Mouse (Mus musculus): Measurements from ENCODE around the gene Fam221b. TPM values are rescaled to one million over a fixed set of nuclear protein-coding genes. Genes with fewer than 3 reads are reported as not detected.

The Fam221b gene
- total RNA-seq (2017) = 0.44 and 0.50 TPM in 2 replicates

DNA sequence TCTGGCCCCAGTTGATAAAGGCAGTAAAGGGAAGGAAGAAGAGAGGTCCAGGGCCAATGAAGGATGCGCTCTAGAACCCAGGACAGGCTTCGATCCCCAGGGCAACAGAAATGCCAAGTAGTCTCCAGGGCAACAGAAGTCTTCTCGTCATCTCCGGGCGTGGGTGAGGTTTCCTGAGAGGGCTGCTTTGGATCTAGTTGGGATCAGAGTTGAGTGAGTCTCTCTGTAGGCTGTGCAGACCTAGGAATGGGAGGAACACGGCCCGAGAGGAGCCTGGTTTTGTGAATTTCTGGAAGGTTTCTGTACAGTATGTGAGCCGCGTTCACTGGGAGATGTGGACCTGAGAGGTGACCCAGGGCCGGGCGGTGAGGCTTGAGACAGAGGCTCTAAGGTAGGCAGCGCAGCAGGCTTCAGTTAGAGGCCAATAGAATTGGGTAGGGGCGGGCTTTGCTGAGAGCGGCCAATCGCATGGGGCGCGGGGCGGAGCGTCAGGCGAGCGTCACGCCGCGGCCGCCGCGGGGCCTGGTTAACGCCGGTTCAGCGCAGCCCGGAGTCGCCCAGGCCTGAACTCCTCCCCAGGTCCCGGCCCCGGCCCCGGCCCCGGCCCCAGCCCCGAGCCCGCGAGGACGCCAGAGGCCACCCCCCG, at the start of gene Fam221b, which contains the start of gene Tmem8b:
TSS of gene Fam221b (minus strand) at position 364 of the 646 bp plus-strand sequence.
TSS of gene Tmem8b (plus strand) at position 190 of the 646 bp plus-strand sequence.
- ATAC-seq (replicated peaks in 1 of 2; ENCODE audit: insufficient read depth in 1 of 2, low FRiP score in 2 of 2, low TSS enrichment in 1 of 2, low read depth in 1 of 2, poor library complexity in 2 of 2, severe bottlenecking in 2 of 2) = peak; percentile 88 to 97

GRCm38 (mm10) chr4:43713652-43714219, 44.8 kb upstream of the Fam221b start:
- no peak for ATAC-seq (replicated peaks in 1 of 2; ENCODE audit: insufficient read depth in 1 of 2, low FRiP score in 2 of 2, low TSS enrichment in 1 of 2, low read depth in 1 of 2, poor library complexity in 2 of 2, severe bottlenecking in 2 of 2)

DNA sequence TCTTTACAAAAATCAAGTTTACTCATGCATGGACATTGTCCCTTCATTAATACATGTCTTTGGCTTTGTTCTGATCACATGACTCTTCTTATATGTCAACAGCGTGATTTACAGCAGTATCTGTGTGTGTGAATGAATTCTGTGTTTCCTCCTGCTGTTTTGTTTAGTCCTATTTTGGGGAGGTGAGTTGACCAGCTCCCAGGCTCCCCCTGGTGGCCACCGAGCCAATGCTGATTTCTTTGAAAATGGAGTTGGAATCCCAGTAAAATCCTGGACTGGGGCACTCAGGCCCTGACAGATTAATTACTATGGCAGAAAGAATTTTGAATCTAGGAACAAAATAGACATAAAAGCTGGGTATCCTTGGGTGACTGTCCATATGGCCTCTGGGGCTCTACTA, 42.9 kb upstream of the Fam221b start:
- ATAC-seq (replicated peaks in 1 of 2; ENCODE audit: insufficient read depth in 1 of 2, low FRiP score in 2 of 2, low TSS enrichment in 1 of 2, low read depth in 1 of 2, poor library complexity in 2 of 2, severe bottlenecking in 2 of 2) = 0 out of 4 replicates have a peak, but pooled peaks of 1 of the 2 experiments have one; percentile 12

GRCm38 (mm10) chr4:43709869-43710268, 40.9 kb upstream of the Fam221b start, which contains the start of gene Olfr71:
Olfr71 (minus strand) TSS chr4:43710255.
- ATAC-seq (replicated peaks in 1 of 2; ENCODE audit: insufficient read depth in 1 of 2, low FRiP score in 2 of 2, low TSS enrichment in 1 of 2, low read depth in 1 of 2, poor library complexity in 2 of 2, severe bottlenecking in 2 of 2) = no peak

GRCm38 (mm10) chr4:43705991-43706390, 37.0 kb upstream of the Fam221b start:
- no peak for ATAC-seq (replicated peaks in 1 of 2; ENCODE audit: insufficient read depth in 1 of 2, low FRiP score in 2 of 2, low TSS enrichment in 1 of 2, low read depth in 1 of 2, poor library complexity in 2 of 2, severe bottlenecking in 2 of 2)

DNA sequence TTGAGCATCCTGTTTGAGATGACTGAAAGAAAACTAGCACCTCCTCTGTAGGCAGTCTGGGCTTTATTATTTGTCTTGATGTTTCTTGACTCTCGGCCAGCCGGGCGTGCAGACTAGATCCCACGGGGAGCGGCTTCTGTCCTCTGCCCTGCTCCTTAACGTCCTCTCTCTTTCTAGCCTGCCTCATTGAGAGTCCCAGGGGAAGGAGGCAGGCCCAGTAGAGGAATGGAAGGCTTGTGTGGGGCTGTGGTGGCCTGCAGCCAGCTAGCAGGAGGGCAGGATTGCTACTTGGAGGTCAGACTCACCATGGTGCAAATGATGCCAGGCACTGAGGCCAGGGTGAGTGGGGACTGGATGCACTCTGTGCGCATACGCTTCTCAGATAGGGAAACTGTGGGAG, 34.9 kb upstream of the Fam221b start:
- ATAC-seq (replicated peaks in 1 of 2; ENCODE audit: insufficient read depth in 1 of 2, low FRiP score in 2 of 2, low TSS enrichment in 1 of 2, low read depth in 1 of 2, poor library complexity in 2 of 2, severe bottlenecking in 2 of 2) = no peak

- ATAC-seq (replicated peaks in 1 of 2; ENCODE audit: insufficient read depth in 1 of 2, low FRiP score in 2 of 2, low TSS enrichment in 1 of 2, low read depth in 1 of 2, poor library complexity in 2 of 2, severe bottlenecking in 2 of 2) = no peak
These were observed 34.5 kb upstream of the Fam221b start for GRCm38 (mm10) chr4:43703439-43703838.

DNA sequence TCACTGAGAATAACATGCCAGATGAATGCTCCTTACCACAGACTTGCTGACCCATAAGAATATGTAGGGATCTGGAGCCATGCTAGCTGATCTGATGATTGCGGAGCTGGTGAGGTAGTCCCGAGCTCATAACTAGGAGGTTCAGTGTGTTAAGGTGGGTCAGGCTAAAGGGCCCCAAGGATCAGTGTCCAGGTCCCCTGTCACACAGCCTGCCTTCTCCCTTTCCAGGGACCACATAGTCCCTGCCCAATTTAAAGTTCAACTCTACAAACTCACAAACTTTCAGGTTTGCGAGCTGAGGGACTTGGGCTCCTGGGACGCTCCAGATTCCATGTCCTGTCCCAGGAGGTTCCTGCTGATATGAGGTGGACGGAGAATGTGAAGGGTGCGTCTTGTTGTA, 31.8 kb upstream of the Fam221b start, which contains the start of gene Olfr70:
TSS of gene Olfr70 (minus strand) at position 101 of the 400 bp plus-strand sequence.
- ATAC-seq (replicated peaks in 1 of 2; ENCODE audit: insufficient read depth in 1 of 2, low FRiP score in 2 of 2, low TSS enrichment in 1 of 2, low read depth in 1 of 2, poor library complexity in 2 of 2, severe bottlenecking in 2 of 2) = no peak

GRCm38 (mm10) chr4:43696561-43696960, 27.6 kb upstream of the Fam221b start:
- ATAC-seq (replicated peaks in 1 of 2; ENCODE audit: insufficient read depth in 1 of 2, low FRiP score in 2 of 2, low TSS enrichment in 1 of 2, low read depth in 1 of 2, poor library complexity in 2 of 2, severe bottlenecking in 2 of 2) = no peak

DNA sequence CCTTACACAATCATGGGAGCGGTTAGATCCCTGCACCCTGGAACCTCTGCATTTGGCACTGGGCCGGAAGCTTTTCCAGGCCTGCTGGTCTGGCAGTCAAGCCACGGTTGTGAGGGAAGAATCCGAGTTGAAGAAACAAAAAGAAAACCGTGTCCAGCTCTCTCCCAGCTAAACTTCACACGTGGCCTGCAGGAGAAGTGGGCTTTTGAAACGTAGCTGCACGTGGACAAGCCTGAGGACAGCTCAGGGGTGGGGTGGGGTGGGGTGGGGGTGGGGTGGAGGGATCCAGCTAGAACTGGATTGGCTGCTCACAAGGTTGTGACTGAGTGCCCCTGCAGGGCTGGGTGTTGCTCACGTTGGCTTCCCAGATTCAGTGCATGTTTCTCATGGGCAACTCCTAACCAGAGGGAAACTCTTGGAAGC, 26.3 kb upstream of the Fam221b start:
- ATAC-seq (replicated peaks in 1 of 2; ENCODE audit: insufficient read depth in 1 of 2, low FRiP score in 2 of 2, low TSS enrichment in 1 of 2, low read depth in 1 of 2, poor library complexity in 2 of 2, severe bottlenecking in 2 of 2) = no peak

DNA sequence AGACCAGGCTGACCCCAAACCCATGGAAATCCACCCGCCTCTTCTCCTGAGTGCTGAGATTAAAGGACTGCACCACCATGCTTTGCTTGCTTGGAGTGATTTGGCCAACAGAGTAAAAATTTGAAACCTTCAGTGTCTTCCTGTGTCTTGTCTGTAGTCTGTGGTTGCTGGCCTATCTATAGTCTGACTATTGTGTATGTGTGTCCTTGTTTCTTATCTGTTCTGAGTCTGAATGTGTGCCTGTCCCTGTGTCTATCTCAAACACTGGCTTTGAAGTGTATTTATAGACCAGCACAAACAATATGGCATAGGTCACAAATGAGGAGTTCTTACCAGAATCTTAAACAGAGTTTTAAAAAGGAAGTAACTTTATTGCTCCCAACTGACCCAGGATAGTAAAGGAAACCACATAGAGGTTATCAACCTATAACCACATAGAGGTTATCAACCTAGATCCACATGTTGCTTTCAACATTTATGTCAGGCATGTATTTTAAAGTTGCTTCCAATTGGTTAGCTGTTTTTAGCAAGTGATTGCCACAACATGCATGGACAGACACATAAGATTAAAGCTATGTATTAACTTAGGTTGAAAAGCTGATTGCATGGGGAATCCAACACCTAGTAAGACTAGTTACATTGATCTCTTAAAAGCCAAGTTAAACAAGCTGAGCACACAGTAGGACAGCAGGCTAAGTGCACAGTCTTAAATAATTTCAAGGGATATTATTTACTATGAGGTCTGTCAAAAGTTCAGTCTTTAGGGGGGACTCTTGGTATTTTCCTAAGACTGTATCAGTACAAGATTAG, 25.7 kb upstream of the Fam221b start:
- peak in 1 of 2 experiments; percentile 29; a peak in 1 of 4 replicates for ATAC-seq (replicated peaks in 1 of 2; ENCODE audit: insufficient read depth in 1 of 2, low FRiP score in 2 of 2, low TSS enrichment in 1 of 2, low read depth in 1 of 2, poor library complexity in 2 of 2, severe bottlenecking in 2 of 2)

GRCm38 (mm10) chr4:43693806-43694241, 24.9 kb upstream of the Fam221b start:
- ATAC-seq (replicated peaks in 1 of 2; ENCODE audit: insufficient read depth in 1 of 2, low FRiP score in 2 of 2, low TSS enrichment in 1 of 2, low read depth in 1 of 2, poor library complexity in 2 of 2, severe bottlenecking in 2 of 2) = peak; percentile 17 to 47; a peak in 2 of 4 replicates

DNA sequence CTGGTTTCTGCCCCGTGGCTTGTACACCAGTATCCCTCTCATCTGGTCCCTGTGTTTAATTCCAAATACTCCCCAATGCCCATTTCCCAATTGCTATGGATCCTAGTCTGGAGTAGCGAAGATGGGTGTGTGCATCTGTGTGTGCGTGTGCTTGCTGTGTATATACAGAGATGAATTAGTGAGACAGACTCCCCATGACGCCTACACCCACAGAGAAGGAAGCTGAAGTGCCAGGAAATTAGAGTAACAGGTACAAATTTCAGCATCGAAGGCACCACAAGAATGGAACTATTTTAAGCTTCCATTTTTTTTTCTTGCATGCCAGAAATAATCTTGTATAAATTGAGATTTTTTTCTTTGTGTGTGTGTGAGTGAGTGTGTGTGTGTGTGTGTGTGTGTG, 22.1 kb upstream of the Fam221b start:
- ATAC-seq (replicated peaks in 1 of 2; ENCODE audit: insufficient read depth in 1 of 2, low FRiP score in 2 of 2, low TSS enrichment in 1 of 2, low read depth in 1 of 2, poor library complexity in 2 of 2, severe bottlenecking in 2 of 2) = no peak

GRCm38 (mm10) chr4:43690021-43690420, 21.1 kb upstream of the Fam221b start:
- no peak for ATAC-seq (replicated peaks in 1 of 2; ENCODE audit: insufficient read depth in 1 of 2, low FRiP score in 2 of 2, low TSS enrichment in 1 of 2, low read depth in 1 of 2, poor library complexity in 2 of 2, severe bottlenecking in 2 of 2)

- no peak for ATAC-seq (replicated peaks in 1 of 2; ENCODE audit: insufficient read depth in 1 of 2, low FRiP score in 2 of 2, low TSS enrichment in 1 of 2, low read depth in 1 of 2, poor library complexity in 2 of 2, severe bottlenecking in 2 of 2)
These were observed 10.6 kb upstream of the Fam221b start for GRCm38 (mm10) chr4:43679416-43680043.

DNA sequence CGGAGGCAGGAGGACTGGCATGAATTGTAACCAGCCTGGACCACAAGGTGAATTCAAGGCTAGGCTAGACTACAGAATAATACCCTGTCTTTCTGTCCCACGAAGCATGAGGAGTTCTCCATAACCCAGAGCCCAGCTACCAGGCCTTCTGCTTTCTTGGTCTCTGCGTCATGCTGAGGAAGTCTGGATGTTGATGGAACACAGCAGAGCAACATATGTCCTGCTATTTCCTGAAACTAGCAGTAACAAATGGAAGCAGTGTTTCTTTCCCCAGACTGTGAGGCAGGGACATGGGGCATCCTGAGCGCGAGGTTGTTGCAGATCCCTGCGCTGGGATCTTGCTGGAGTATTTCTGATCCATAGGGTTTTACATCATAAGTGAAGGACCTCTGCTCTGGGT, 9.6 kb upstream of the Fam221b start:
- ATAC-seq (replicated peaks in 1 of 2; ENCODE audit: insufficient read depth in 1 of 2, low FRiP score in 2 of 2, low TSS enrichment in 1 of 2, low read depth in 1 of 2, poor library complexity in 2 of 2, severe bottlenecking in 2 of 2) = no peak

GRCm38 (mm10) chr4:43675608-43676007, 6.7 kb upstream of the Fam221b start:
- ATAC-seq (replicated peaks in 1 of 2; ENCODE audit: insufficient read depth in 1 of 2, low FRiP score in 2 of 2, low TSS enrichment in 1 of 2, low read depth in 1 of 2, poor library complexity in 2 of 2, severe bottlenecking in 2 of 2) = no peak

Measured in hematopoietic stem cell, adult 5-6 weeks (primary cell).